Mouse (Mus musculus): Measurements from ENCODE around the gene Olfr1369-ps1.

GRCm38 (mm10) chr13:21074847-21075246, 36.4 kb upstream of the Olfr1369-ps1 start, which contains the start of gene Olfr1370:
- TF ChIP-seq CTCF (IDR thresholded peaks at IDR 0.05; ENCODE audit: extremely low read depth, insufficient read depth, insufficient read length, insufficient replicate concordance) (no peak), POLR2A (IDR thresholded peaks at IDR 0.05; ENCODE audit: low read depth, low read length) (no peak)
